Mouse (Mus musculus) CD4-positive naive resting alpha-beta T cell, adult 57 days (primary cell): ENCODE measurements around the gene Lcorl. TPM values are rescaled to one million over a fixed set of nuclear protein-coding genes. Genes with fewer than 3 reads are reported as not detected.

Experiments used
- total RNA-seq: library from RNA; stranded (reverse); gene quantifications from one replicate; pipeline ENCODE4 v1.2.4, GENCODE M21; 2023

The Lcorl gene
- total RNA-seq, result 30.9 TPM

DNA sequence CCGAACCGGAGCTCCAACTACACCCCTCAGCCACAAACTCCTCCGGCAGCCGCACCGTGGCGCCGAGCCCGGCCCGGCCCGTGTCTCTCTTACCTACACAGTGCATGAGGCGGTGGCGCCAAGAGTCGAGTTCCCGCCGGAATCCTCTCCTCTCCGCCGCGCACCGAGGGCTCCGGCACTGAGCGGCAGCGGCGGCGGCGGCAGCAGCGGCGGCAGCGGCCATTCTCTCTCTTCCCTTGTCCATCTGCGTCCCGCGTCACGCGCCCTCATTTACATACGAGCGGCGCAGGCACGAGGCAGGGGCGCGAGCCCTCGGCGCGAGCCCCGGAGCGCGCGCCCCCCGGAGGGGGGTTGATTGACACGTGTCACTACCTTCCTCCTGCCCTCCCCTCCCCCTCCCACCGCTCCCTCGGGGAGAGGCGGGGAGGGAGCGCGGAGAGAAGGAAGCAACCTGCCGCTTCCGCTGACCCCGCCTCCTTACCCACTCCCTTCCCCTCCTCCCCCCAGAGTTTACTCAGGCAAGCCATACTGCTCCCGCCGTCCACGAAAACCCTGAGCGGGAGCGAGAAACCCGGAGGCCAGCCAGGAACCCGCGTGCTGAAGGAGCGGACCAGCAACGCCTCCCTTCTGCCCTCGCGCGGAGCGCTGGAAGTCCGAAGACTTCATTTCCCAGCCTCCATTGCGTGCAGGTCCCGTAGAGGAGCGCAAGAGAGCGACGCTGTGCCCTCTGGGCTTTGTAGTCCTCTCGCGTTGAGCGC is at the start of gene Lcorl:
TSS of gene Lcorl (minus strand) at position 362 of the 758 bp plus-strand sequence.

GRCm38 (mm10) chr5:45669598-45670279 is 187.7 kb downstream of the Lcorl start, which contains the start of gene Ncapg:
Ncapg (plus strand) TSS chr5:45669919.

Other genes starting within 250 kb of the Lcorl start
- 0.21 TPM for gene Fam184b, start 218.0 kb downstream of the Lcorl start, total RNA-seq
- 0.86 TPM for gene Ncapg, start 187.7 kb downstream of the Lcorl start, total RNA-seq